Mouse (Mus musculus): ENCODE measurements around the gene Fundc2. TPM values are rescaled to one million over a fixed set of nuclear protein-coding genes. Genes with fewer than 3 reads are reported as not detected.

Gene Fundc2
- 95.2 TPM for polyA plus RNA-seq (2014; fragmentation: Illumina TruSeq; extraction: RNeasy Lipid Tissue Mini Kit (QIAGEN cat#74804); ENCODE audit: low read depth, low replicate concordance)

GRCm38 (mm10) chrX:75382195-75382771, at the start of gene Fundc2, which contains the start of gene F8:
Gene Fundc2 (plus strand): TSS chrX:75382399.
Gene F8 (minus strand): TSS chrX:75382615.

GRCm38 (mm10) chrX:75415936-75416785, 34.0 kb downstream of the Fundc2 start, which contains the start of the genes Cmc4, Mtcp1 and Brcc3:
Gene Cmc4 (minus strand): TSS chrX:75416584.
Gene Mtcp1 (minus strand): TSS chrX:75416588.
Gene Brcc3 (plus strand): TSS chrX:75416628.

Other genes starting within 250 kb of the Fundc2 start
- not detected for gene Smim9, start 218.6 kb upstream of the Fundc2 start, polyA plus RNA-seq (2014; fragmentation: Illumina TruSeq; extraction: RNeasy Lipid Tissue Mini Kit (QIAGEN cat#74804); ENCODE audit: low read depth, low replicate concordance)
- 2.8 TPM for gene F8, start 216 bp downstream of the Fundc2 start, polyA plus RNA-seq (2014; fragmentation: Illumina TruSeq; extraction: RNeasy Lipid Tissue Mini Kit (QIAGEN cat#74804); ENCODE audit: low read depth, low replicate concordance)
- gene Cmc4, start 34.2 kb downstream of the Fundc2 start, polyA plus RNA-seq (2014; fragmentation: Illumina TruSeq; extraction: RNeasy Lipid Tissue Mini Kit (QIAGEN cat#74804); ENCODE audit: low read depth, low replicate concordance) = 76.9 TPM
- gene Mtcp1, start 34.2 kb downstream of the Fundc2 start, polyA plus RNA-seq (2014; fragmentation: Illumina TruSeq; extraction: RNeasy Lipid Tissue Mini Kit (QIAGEN cat#74804); ENCODE audit: low read depth, low replicate concordance) = 45.3 TPM
- 91.8 TPM for gene Brcc3, start 34.2 kb downstream of the Fundc2 start, polyA plus RNA-seq (2014; fragmentation: Illumina TruSeq; extraction: RNeasy Lipid Tissue Mini Kit (QIAGEN cat#74804); ENCODE audit: low read depth, low replicate concordance)
- 249 TPM for gene Vbp1, start 131.9 kb downstream of the Fundc2 start, polyA plus RNA-seq (2014; fragmentation: Illumina TruSeq; extraction: RNeasy Lipid Tissue Mini Kit (QIAGEN cat#74804); ENCODE audit: low read depth, low replicate concordance)
- gene Rab39b, start 195.8 kb downstream of the Fundc2 start, polyA plus RNA-seq (2014; fragmentation: Illumina TruSeq; extraction: RNeasy Lipid Tissue Mini Kit (QIAGEN cat#74804); ENCODE audit: low read depth, low replicate concordance) = 2.9 TPM

All from sigmoid colon, adult 10 weeks (tissue).